Mouse (Mus musculus) testis, adult 2 months (tissue): ENCODE measurements around the gene Rab3gap2.

ENCODE experiments used
- CTCF ChIP-seq: fragments of 200-500 bp; IDR thresholded peaks from 2 replicates; pipeline ENCODE4 v1.5.1; 2012; ENCODE audit warnings: low read depth, mild to moderate bottlenecking, inconsistent platforms, low read length, moderate library complexity; ENCODE audit not compliant: control insufficient read depth, insufficient read depth, insufficient replicate concordance
- POLR2A ChIP-seq: fragments of 200-500 bp; IDR thresholded peaks from 2 replicates; pipeline ENCODE4 v1.6.1; 2012; ENCODE audit warnings: low read depth, mild to moderate bottlenecking, inconsistent platforms, low read length, moderate library complexity; ENCODE audit not compliant: control insufficient read depth

GRCm38 (mm10) chr1:185229406-185230201 is 25.7 kb downstream of the Rab3gap2 start:
- no peak for TF ChIP-seq POLR2A
- no peak for TF ChIP-seq CTCF
